Mouse (Mus musculus): Measurements from ENCODE around the gene Mzt1. TPM values are rescaled to one million over a fixed set of nuclear protein-coding genes. Genes with fewer than 3 reads are reported as not detected.

Mzt1 gene
- polyA plus RNA-seq, 1 experiment from 2014 or later, result 124 TPM

Other genes with a start within 250 kb of the Mzt1 start
- 0.88 TPM in 1 of 2 replicates, not detected in the other for gene Rpl36a-ps1, start 51.8 kb downstream of the Mzt1 start, polyA plus RNA-seq (2015; fragmentation: Nextera tagmentation; extraction: Ambion mirVana)
- 21.2 TPM in 2 replicates for gene Bora, start 88 bp upstream of the Mzt1 start, polyA plus RNA-seq (2015; fragmentation: Nextera tagmentation; extraction: Ambion mirVana)
- 22.8 and 22.9 TPM in 2 replicates for gene Pibf1, start 53.3 kb upstream of the Mzt1 start, polyA plus RNA-seq (2015; fragmentation: Nextera tagmentation; extraction: Ambion mirVana)
- 27.1 and 30.2 TPM in 2 replicates for gene Dis3, start 53.6 kb upstream of the Mzt1 start, polyA plus RNA-seq (2015; fragmentation: Nextera tagmentation; extraction: Ambion mirVana)